Mouse (Mus musculus): ENCODE data around the gene Swt1.
"Not testable (repeated sequence)": the region's sequence is repeated elsewhere in the genome, so short reads cannot be mapped to it uniquely, and the experiment has no call there.

Gene Swt1

GRCm38 (mm10) chr1:151428263-151429221, at the start of gene Swt1, which contains the start of gene Trmt1l:
Swt1 (minus strand) TSS chr1:151428455.
Trmt1l (plus strand) TSS chr1:151428542.
- peak; percentile 93 for DNase-seq (ENCODE audit: low read depth, low spot score)

- DNase-seq (ENCODE audit: low read depth, low spot score) = not testable (repeated sequence)
Observed at GRCm38 (mm10) chr1:151472386-151472785, 44.1 kb upstream of the Swt1 start.

- DNase-seq (ENCODE audit: low read depth, low spot score) = no peak
Observed at GRCm38 (mm10) chr1:151471429-151471828, 43.2 kb upstream of the Swt1 start.

GRCm38 (mm10) chr1:151466571-151466970, 38.3 kb upstream of the Swt1 start:
- DNase-seq (ENCODE audit: low read depth, low spot score) = no peak

- DNase-seq (ENCODE audit: low read depth, low spot score) = no peak
Observed at GRCm38 (mm10) chr1:151464914-151465313, 36.7 kb upstream of the Swt1 start.

- DNase-seq (ENCODE audit: low read depth, low spot score) = no peak
Observed at GRCm38 (mm10) chr1:151461265-151461664, 33.0 kb upstream of the Swt1 start.

- DNase-seq (ENCODE audit: low read depth, low spot score) = no peak
Observed at GRCm38 (mm10) chr1:151457087-151457486, 28.8 kb upstream of the Swt1 start.

GRCm38 (mm10) chr1:151451946-151452345, 23.7 kb upstream of the Swt1 start:
- DNase-seq (ENCODE audit: low read depth, low spot score) = no peak

GRCm38 (mm10) chr1:151450851-151451250, 22.6 kb upstream of the Swt1 start:
- DNase-seq (ENCODE audit: low read depth, low spot score) = no peak

- no peak for DNase-seq (ENCODE audit: low read depth, low spot score)
Observed at GRCm38 (mm10) chr1:151449866-151450265, 21.6 kb upstream of the Swt1 start.

- no peak for DNase-seq (ENCODE audit: low read depth, low spot score)
Observed at GRCm38 (mm10) chr1:151435431-151435830, 7.2 kb upstream of the Swt1 start.

GRCm38 (mm10) chr1:151429316-151429715, 1.1 kb upstream of the Swt1 start:
- DNase-seq (ENCODE audit: low read depth, low spot score) = no peak

- peak; percentile 16 for DNase-seq (ENCODE audit: low read depth, low spot score)
Observed at GRCm38 (mm10) chr1:151427888-151428262, 380 bp downstream of the Swt1 start.

GRCm38 (mm10) chr1:151426947-151427600, 1.2 kb downstream of the Swt1 start:
- peak; percentile 30 for DNase-seq (ENCODE audit: low read depth, low spot score)

- no peak for DNase-seq (ENCODE audit: low read depth, low spot score)
Observed at GRCm38 (mm10) chr1:151422178-151422577, 6.1 kb downstream of the Swt1 start.

- DNase-seq (ENCODE audit: low read depth, low spot score) = no peak
Observed at GRCm38 (mm10) chr1:151409827-151410226, 18.4 kb downstream of the Swt1 start.

GRCm38 (mm10) chr1:151390029-151390428, 38.2 kb downstream of the Swt1 start:
- no peak for DNase-seq (ENCODE audit: low read depth, low spot score)

- no peak for DNase-seq (ENCODE audit: low read depth, low spot score)
Observed at GRCm38 (mm10) chr1:151377353-151377752, 50.9 kb downstream of the Swt1 start.

GRCm38 (mm10) chr1:151372823-151373222, 55.4 kb downstream of the Swt1 start:
- no peak for DNase-seq (ENCODE audit: low read depth, low spot score)

GRCm38 (mm10) chr1:151371543-151371942, 56.7 kb downstream of the Swt1 start:
- DNase-seq (ENCODE audit: low read depth, low spot score) = no peak

GRCm38 (mm10) chr1:151370573-151370972, 57.7 kb downstream of the Swt1 start:
- no peak for DNase-seq (ENCODE audit: low read depth, low spot score)

GRCm38 (mm10) chr1:151368444-151368843, 59.8 kb downstream of the Swt1 start:
- no peak for DNase-seq (ENCODE audit: low read depth, low spot score)

Data from c-Kit-negative CD71-positive TER-119-positive erythroid progenitor cells, embryonic 14.5 days (primary cell).